Comparison of ENCODE assay signal across 26 mouse cellular contexts in genomic region chr1:185688506-185688905, GRCm38 (mm10).
DNase-seq lines count a peak whose midpoint lies in the region; ATAC-seq lines count a peak whose summit lies in the region.
"Had no signal": no experiment of that assay in that cellular context is flagged by ENCODE, and none has a peak within 500 bp of the region (broad histone marks: within the 10 kb centered on the region; RNA-seq: fewer than 3 reads in every experiment).

No protein-coding gene starts in this region.

- no peak overlapping the region for H3K27ac ChIP-seq in midbrain, embryonic 11.5 days (ENCODE audit: low read depth, low read length)
- H3K27ac ChIP-seq in midbrain, embryonic 16.5 days (ENCODE audit: low read length): no peak overlapping the region
- H3K27ac ChIP-seq: embryonic facial prominence, embryonic 13.5 days; forebrain, embryonic 10.5 days; forebrain, embryonic 13.5 days; hindbrain, embryonic 12.5 days; hindbrain, embryonic 15.5 days had no signal

- H3K36me3 ChIP-seq in midbrain, embryonic 11.5 days (ENCODE audit: control insufficient read depth, insufficient read depth, low read length): no peaks in the 10 kb centered on the region
- no peaks in the 10 kb centered on the region for H3K36me3 ChIP-seq in midbrain, embryonic 16.5 days (ENCODE audit: control insufficient read depth, insufficient read depth, low read length)
- H3K36me3 ChIP-seq: embryonic facial prominence, embryonic 13.5 days; forebrain, embryonic 10.5 days; G1E; hindbrain, embryonic 12.5 days; hindbrain, embryonic 15.5 days had no signal

- no peak overlapping the region for H3K4me2 ChIP-seq in midbrain, embryonic 11.5 days
- H3K4me2 ChIP-seq in midbrain, embryonic 16.5 days (ENCODE audit: low read length): no peak overlapping the region
- H3K4me2 ChIP-seq: embryonic facial prominence, embryonic 13.5 days; forebrain, embryonic 13.5 days; heart, embryonic 11.5 days; hindbrain, embryonic 12.5 days; hindbrain, embryonic 15.5 days had no signal

- no peaks in the 10 kb centered on the region for H3K4me1 ChIP-seq in midbrain, embryonic 11.5 days (ENCODE audit: control insufficient read depth, insufficient read depth, low read length)
- no peaks in the 10 kb centered on the region for H3K4me1 ChIP-seq in midbrain, embryonic 16.5 days (ENCODE audit: control insufficient read depth, insufficient read depth, low read length)
- H3K4me1 ChIP-seq: forebrain, embryonic 10.5 days; forebrain, embryonic 13.5 days; hindbrain, embryonic 12.5 days; hindbrain, embryonic 15.5 days had no signal

- H3K9ac ChIP-seq in midbrain, embryonic 11.5 days (ENCODE audit: low read length): no peak overlapping the region
- no peak overlapping the region for H3K9ac ChIP-seq in midbrain, embryonic 16.5 days (ENCODE audit: low read depth, low read length)
- H3K9ac ChIP-seq: embryonic facial prominence, embryonic 13.5 days; forebrain, embryonic 13.5 days; hindbrain, embryonic 12.5 days; hindbrain, embryonic 15.5 days had no signal

- peak; percentile 64 for DNase-seq in gastrocnemius, adult 18-20 months (ENCODE audit: low spot score)
- DNase-seq in gastrocnemius, postnatal 10 days: no peak
- DNase-seq in midbrain, embryonic 11.5 days (ENCODE audit: low spot score, missing footprints): peak; percentile 72
- DNase-seq in gastrocnemius, postnatal 14 days: peak; percentile 45
- peak; percentile 71 for DNase-seq in skeletal muscle tissue, adult 2 months (ENCODE audit: low read depth, low spot score)
- no peak for DNase-seq in cerebellum, adult 18-20 months
- DNase-seq in cerebellum, adult 11 months: no peak
- DNase-seq: adrenal gland, adult 2 months; adrenal gland, postnatal 25 days; B cell, adult 2 months; cerebellum, adult 2 months; cerebellum, adult 9-11 months; cerebellum, postnatal 25 days; heart, adult 11 months had no signal

- no peak overlapping the region for H3K4me3 ChIP-seq in midbrain, embryonic 11.5 days (ENCODE audit: low read depth, low read length)
- no peak overlapping the region for H3K4me3 ChIP-seq in midbrain, embryonic 16.5 days (ENCODE audit: low read depth, low read length)
- H3K4me3 ChIP-seq: embryonic facial prominence, embryonic 13.5 days; forebrain, embryonic 10.5 days; forebrain, embryonic 13.5 days; hindbrain, embryonic 12.5 days; hindbrain, embryonic 15.5 days had no signal

- 87% methylated on average over 10 of the region's 10 CpGs for WGBS in midbrain, embryonic 11.5 days
- WGBS in midbrain, embryonic 16.5 days: 95% methylated on average over 10 of the region's 10 CpGs

- intact Hi-C loops in gastrocnemius, postnatal 14 days (cut with DNase I; ENCODE audit: low total_unique reads): loop anchor here (10.0 kb wide), 1 partner anchor 496 kb away; no protein-coding TSS in a partner anchor

- H3K9me3 ChIP-seq in midbrain, embryonic 11.5 days (ENCODE audit: control insufficient read depth, low read length): no peaks in the 10 kb centered on the region
- H3K9me3 ChIP-seq in midbrain, embryonic 16.5 days (replicated peaks; ENCODE audit: control insufficient read depth, low read length, poor library complexity, severe bottlenecking): no peaks in the 10 kb centered on the region
- H3K9me3 ChIP-seq: embryonic facial prominence, embryonic 13.5 days; forebrain, embryonic 10.5 days; forebrain, embryonic 13.5 days; hindbrain, embryonic 12.5 days; hindbrain, embryonic 15.5 days had no signal

- H3K27me3 ChIP-seq in midbrain, embryonic 11.5 days (ENCODE audit: control insufficient read depth, insufficient read depth, low read length): no peaks in the 10 kb centered on the region
- H3K27me3 ChIP-seq in midbrain, embryonic 16.5 days (ENCODE audit: control insufficient read depth, insufficient read depth, low read depth, low read length): no peaks in the 10 kb centered on the region
- H3K27me3 ChIP-seq: CH12.LX; embryonic facial prominence, embryonic 13.5 days; forebrain, embryonic 13.5 days; hindbrain, embryonic 12.5 days; hindbrain, embryonic 15.5 days; Patski had no signal

- ATAC-seq in midbrain, embryonic 11.5 days (ENCODE audit: low FRiP score): no peak
- no peak for ATAC-seq in midbrain, embryonic 16.5 days
- ATAC-seq: forebrain, embryonic 13.5 days; forebrain, embryonic 16.5 days; intestine, postnatal 0 days; Patski had no signal

Comparison
In these comparisons a context has a peak if more than half of its experiments do, and no peak if none do; other contexts are left out.
1. DNase-seq: peak in gastrocnemius, adult 18-20 months (single experiment), midbrain, embryonic 11.5 days (single experiment), gastrocnemius, postnatal 14 days (single experiment) and skeletal muscle tissue, adult 2 months (single experiment); none in gastrocnemius, postnatal 10 days (single experiment), cerebellum, adult 18-20 months (0 of 2) and cerebellum, adult 11 months (single experiment).